In genomic region chr4:53722506-53722905, GRCm38 (mm10) we compare ENCODE assay signal across 24 mouse cellular contexts. TPM values are rescaled to one million over a fixed set of nuclear protein-coding genes. Genes with fewer than 3 reads are reported as not detected.
DNase-seq lines count a peak whose midpoint lies in the region; TF ChIP-seq lines count a peak whose summit lies in the region.
"Had no signal": no experiment of that assay in that cellular context is flagged by ENCODE, and none has a peak within 500 bp of the region (broad histone marks: within the 10 kb centered on the region; RNA-seq: fewer than 3 reads in every experiment).

No protein-coding gene starts in this region.

- intact Hi-C loops in gastrocnemius, postnatal 14 days (cut with DNase I; ENCODE audit: low total_unique reads) = no loop called here

- no peak for TF ChIP-seq CTCF in layer of hippocampus, adult 2 months (conservative IDR thresholded peaks at IDR 0.05)

- H3K4me3 ChIP-seq in layer of hippocampus, adult 2 months = no peak overlapping the region
- H3K4me3 ChIP-seq: embryonic facial prominence, embryonic 15.5 days; left cerebral cortex, adult 2 months; liver, embryonic 13.5 days; midbrain, embryonic 12.5 days; neural tube, embryonic 15.5 days had no signal

- peak; percentile 40 for DNase-seq in layer of hippocampus, adult 11-12 months (ENCODE audit: low spot score)
- DNase-seq in layer of hippocampus, postnatal 10 days (ENCODE audit: low spot score in 2 of 2) = no peak
- DNase-seq in brain, embryonic 18.5 days (ENCODE audit: low read depth, low spot score) = peak; percentile 10
- DNase-seq in layer of hippocampus, adult 2 months (ENCODE audit: low spot score in 2 of 2) = peak; percentile 21 to 48
- DNase-seq in retina, postnatal 7 days (ENCODE audit: low read depth, low spot score) = peak; percentile 9
- no peak for DNase-seq in cerebellum, adult 18-20 months
- DNase-seq in gastrocnemius, postnatal 14 days = no peak
- DNase-seq: adrenal gland, adult 8-10 months; B cell, adult 2 months; cerebellum, adult 9-10 months; kidney, postnatal 4 days; liver, embryonic 13.5 days; lung, adult 2 months; lung, postnatal 14 days; right cerebral cortex, postnatal 25 days; thymus, postnatal 4 days had no signal

- peak overlapping the region; percentile 51 for H3K27ac ChIP-seq in layer of hippocampus, adult 2 months
- H3K27ac ChIP-seq: embryonic facial prominence, embryonic 15.5 days; hindbrain, postnatal 0 days; left cerebral cortex, adult 2 months; liver, embryonic 13.5 days; midbrain, embryonic 12.5 days; neural tube, embryonic 15.5 days had no signal

RNA-seq across cellular contexts. Expression of gene Fktn, which starts 8.7 kb away (rescaled TPM):
- 10 to 100 TPM; 27.1 to 27.7 TPM for total RNA-seq in layer of hippocampus, postnatal 10 days (2021)
- 10 to 100 TPM; 29.6 to 31.1 TPM for total RNA-seq in layer of hippocampus, adult 2 months (2021)
- total RNA-seq in gastrocnemius, postnatal 14 days (2021) = 1 to 10 TPM; 5.9 to 7.0 TPM

RNA-seq across cellular contexts. Expression of gene Tal2, which starts 57.0 kb away (rescaled TPM):
- total RNA-seq in layer of hippocampus, postnatal 10 days (2021) = under 1 TPM in 1 of 2 experiments, not detected in 1; 0.25 TPM
- under 1 TPM; 0.22 to 0.28 TPM for total RNA-seq in layer of hippocampus, adult 2 months (2021)
- total RNA-seq in gastrocnemius, postnatal 14 days (2021) = 1 to 10 TPM in 1 of 2 experiments, under 1 TPM in 1; 0.66 to 1.1 TPM
- total RNA-seq: CH12.LX; common myeloid progenitor, adult 5-6 weeks; megakaryocyte progenitor cell, adult 5-6 weeks had no signal

Comparison
In these comparisons a context has a peak if more than half of its experiments do, and no peak if none do; other contexts are left out.
1. DNase-seq: peak in layer of hippocampus, adult 11-12 months (single experiment), brain, embryonic 18.5 days (single experiment), layer of hippocampus, adult 2 months (2 of 2) and retina, postnatal 7 days (single experiment); none in layer of hippocampus, postnatal 10 days (0 of 2), cerebellum, adult 18-20 months (0 of 2) and gastrocnemius, postnatal 14 days (single experiment).